Mouse (Mus musculus) myocyte (in vitro differentiated cells): ENCODE results near the gene Banf2. TPM values are rescaled to one million over a fixed set of nuclear protein-coding genes. Genes with fewer than 3 reads are reported as not detected.

Experiments
- H3K27me3 ChIP-seq: one replicate; pipeline ENCODE4 v1.6.1; 2011; ENCODE audit not compliant: control insufficient read depth, insufficient read depth, insufficient read length
- H3K36me3 ChIP-seq: one replicate; pipeline ENCODE4 v1.6.1; 2011; ENCODE audit not compliant: control insufficient read depth, insufficient read depth
- H3K4me2 ChIP-seq: one replicate; pipeline ENCODE4 v1.6.1; 2011; ENCODE audit warnings: low read depth, control low read depth
- H3K4me3 ChIP-seq: one replicate; pipeline ENCODE4 v1.5.1; 2011; ENCODE audit warnings: mild to moderate bottlenecking, control low read depth, moderate library complexity
- H3K79me2 ChIP-seq: one replicate; pipeline ENCODE4 v1.6.1; 2011; ENCODE audit not compliant: control insufficient read depth, insufficient read depth
- H3ac ChIP-seq: one replicate; pipeline ENCODE4 v1.6.1; 2011; ENCODE audit not compliant: control insufficient read depth, insufficient read length
- CEBPB ChIP-seq: IDR thresholded peaks from 2 replicates; pipeline ENCODE4 v1.6.1; 2011; ENCODE audit warnings: mild to moderate bottlenecking, moderate library complexity; ENCODE audit not compliant: poor library complexity, insufficient read depth, severe bottlenecking
- E2F4 ChIP-seq: IDR thresholded peaks from one replicate; pipeline ENCODE4 v1.6.1; 2011; ENCODE audit warnings: mild to moderate bottlenecking, control low read depth, moderate library complexity; ENCODE audit not compliant: insufficient read depth
- MAX ChIP-seq: IDR thresholded peaks from one replicate; pipeline ENCODE4 v1.6.1; 2011; ENCODE audit warnings: low read depth, mild to moderate bottlenecking, control low read depth
- MYOD1 ChIP-seq, 3 experiments: IDR thresholded peaks; one replicate each; pipeline ENCODE4 v1.6.1; 2011; ENCODE audit warnings: control low read depth in 2 of 3, low read depth in 2 of 3, mild to moderate bottlenecking in 2 of 3, moderate library complexity in 1 of 3; ENCODE audit not compliant: insufficient read length in 2 of 3, control insufficient read depth in 1 of 3
- MYOG ChIP-seq, 3 experiments: IDR thresholded peaks; one replicate each; pipeline ENCODE4 v1.6.1; 2011; ENCODE audit warnings: control low read depth in 2 of 3, low read depth in 2 of 3, mild to moderate bottlenecking in 2 of 3; ENCODE audit not compliant: insufficient read length in 2 of 3, control insufficient read depth in 1 of 3, insufficient read depth in 1 of 3
- POLR2A ChIP-seq: IDR thresholded peaks from one replicate; pipeline ENCODE4 v1.6.1; 2011; ENCODE audit warnings: low read depth, mild to moderate bottlenecking, control low read depth, moderate library complexity; ENCODE audit not compliant: insufficient read length
- POLR2AphosphoS2 ChIP-seq: IDR thresholded peaks from one replicate; pipeline ENCODE4 v1.6.1; 2011; ENCODE audit warnings: low read depth, control low read depth; ENCODE audit not compliant: insufficient read length
- REST ChIP-seq: IDR thresholded peaks from one replicate; pipeline ENCODE4 v1.6.1; 2011; ENCODE audit warnings: mild to moderate bottlenecking, control low read depth, moderate library complexity; ENCODE audit not compliant: insufficient read depth, insufficient read length
- SRF ChIP-seq: IDR thresholded peaks from one replicate; pipeline ENCODE4 v1.6.1; 2011; ENCODE audit warnings: low read depth; ENCODE audit not compliant: control insufficient read depth, insufficient read length
- TCF12 ChIP-seq: IDR thresholded peaks from one replicate; pipeline ENCODE4 v1.6.1; 2011; ENCODE audit warnings: mild to moderate bottlenecking, control low read depth; ENCODE audit not compliant: poor library complexity, insufficient read depth, severe bottlenecking
- TCF3 ChIP-seq: IDR thresholded peaks from one replicate; pipeline ENCODE4 v1.6.1; 2011; ENCODE audit warnings: low read depth, control low read depth; ENCODE audit not compliant: insufficient read length
- USF1 ChIP-seq: IDR thresholded peaks from one replicate; pipeline ENCODE4 v1.6.1; 2011; ENCODE audit warnings: low read depth, mild to moderate bottlenecking, control low read depth, moderate library complexity
- polyA plus RNA-seq: library from polyadenylated mRNA; unstranded; fragments of >200 nt; fragmentation: generic; extraction: Trizol; gene quantifications from one replicate; pipeline ENCODE4 v1.2.1, GENCODE M21; 2012; ENCODE audit warnings: missing spikeins

Gene Banf2
- polyA plus RNA-seq = not detected

GRCm38 (mm10) chr2:144032664-144033063 lies at the start of gene Banf2:
Banf2 (plus strand) TSS chr2:144033059.
- Histone ChIP-seq H3K4me3 (no peak within 1 kb of the TSS), H3ac (no peak within 1 kb of the TSS), H3K27me3 (peaks cover 17% of the 10 kb centered on the region), H3K4me2 (no peak within 1 kb of the TSS), H3K36me3 (no peaks in the 10 kb centered on the region), H3K79me2 (no peaks in the 10 kb centered on the region)
- no peak for TF ChIP-seq POLR2A
- no peak for TF ChIP-seq TCF3
- no peak for TF ChIP-seq REST
- no peak for TF ChIP-seq CEBPB
- no peak for TF ChIP-seq MYOG (IDR thresholded peaks at IDR 0.05; ENCODE audit: control insufficient read depth in 1 of 3, insufficient read depth in 1 of 3, insufficient read length in 2 of 3, low read depth in 2 of 3)
- no peak for TF ChIP-seq SRF
- TF ChIP-seq USF1 = no peak
- no peak for TF ChIP-seq POLR2AphosphoS2
- no peak for TF ChIP-seq MYOD1 (IDR thresholded peaks at IDR 0.05; ENCODE audit: control insufficient read depth in 1 of 3, insufficient read length in 2 of 3, low read depth in 2 of 3)
- no peak for TF ChIP-seq MAX
- TF ChIP-seq TCF12 = no peak
- TF ChIP-seq E2F4 = no peak

DNA sequence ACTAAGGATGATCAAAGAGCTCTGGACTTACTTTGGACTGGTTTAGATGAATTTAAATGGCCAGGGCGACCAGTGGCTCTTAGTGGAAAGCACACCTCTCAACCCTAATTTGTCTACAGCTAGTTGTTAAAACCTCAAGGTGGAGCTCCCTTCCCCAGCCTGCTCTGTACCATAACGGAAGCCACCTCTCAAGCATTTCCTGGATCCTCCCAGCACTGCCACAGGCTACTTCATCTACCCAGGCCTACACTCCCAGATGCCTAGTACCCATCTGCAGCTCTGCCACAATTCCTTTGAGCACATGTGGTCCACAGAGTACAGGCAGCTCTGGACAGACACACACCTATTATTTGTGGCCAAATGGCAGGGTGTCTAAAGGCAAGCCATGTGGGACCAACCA lies 49.4 kb upstream of the Banf2 start:
- H3K27me3 ChIP-seq = no peaks in the 10 kb centered on the region
- H3K79me2 ChIP-seq = peaks cover 87% of the 10 kb centered on the region
- H3K4me3 ChIP-seq = no peak overlapping the region
- H3K4me2 ChIP-seq = no peak overlapping the region
- H3K36me3 ChIP-seq = peaks cover 18% of the 10 kb centered on the region
- H3ac ChIP-seq = no peak overlapping the region
- TF ChIP-seq SRF (no peak), MYOD1 (IDR thresholded peaks at IDR 0.05; ENCODE audit: control insufficient read depth in 1 of 3, insufficient read length in 2 of 3, low read depth in 2 of 3) (no peak)

DNA sequence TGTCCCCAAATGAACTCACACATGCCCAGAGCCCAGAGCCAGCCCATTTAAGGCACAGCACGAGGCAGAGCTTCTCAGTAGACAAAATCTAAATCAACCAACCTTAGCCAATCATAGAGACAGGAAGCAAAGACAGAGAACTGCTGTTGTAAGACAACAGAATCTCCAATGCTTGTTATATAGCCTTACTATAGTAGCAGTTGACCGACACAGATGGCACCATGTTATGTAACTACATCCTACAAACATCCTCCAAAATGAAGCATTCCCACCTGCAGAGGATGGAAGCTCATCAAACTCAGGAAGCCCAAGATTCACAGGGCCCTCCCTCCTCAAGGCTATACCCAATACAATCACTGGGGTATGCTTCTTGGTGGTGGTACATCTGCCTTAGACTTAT lies 45.4 kb upstream of the Banf2 start:
- no peak overlapping the region for H3ac ChIP-seq
- H3K36me3 ChIP-seq = peaks cover 18% of the 10 kb centered on the region
- no peak overlapping the region for H3K4me2 ChIP-seq
- H3K4me3 ChIP-seq = no peak overlapping the region
- H3K27me3 ChIP-seq = no peaks in the 10 kb centered on the region
- H3K79me2 ChIP-seq = peaks cover 86% of the 10 kb centered on the region
- TF ChIP-seq MYOD1 (IDR thresholded peaks at IDR 0.05; ENCODE audit: control insufficient read depth in 1 of 3, insufficient read length in 2 of 3, low read depth in 2 of 3) (no peak), CEBPB (no peak), MYOG (IDR thresholded peaks at IDR 0.05; ENCODE audit: control insufficient read depth in 1 of 3, insufficient read depth in 1 of 3, insufficient read length in 2 of 3, low read depth in 2 of 3) (no peak), TCF3 (no peak), SRF (no peak), REST (no peak), POLR2AphosphoS2 (no peak), POLR2A (no peak), USF1 (no peak), TCF12 (no peak), MAX (no peak), E2F4 (no peak)

DNA sequence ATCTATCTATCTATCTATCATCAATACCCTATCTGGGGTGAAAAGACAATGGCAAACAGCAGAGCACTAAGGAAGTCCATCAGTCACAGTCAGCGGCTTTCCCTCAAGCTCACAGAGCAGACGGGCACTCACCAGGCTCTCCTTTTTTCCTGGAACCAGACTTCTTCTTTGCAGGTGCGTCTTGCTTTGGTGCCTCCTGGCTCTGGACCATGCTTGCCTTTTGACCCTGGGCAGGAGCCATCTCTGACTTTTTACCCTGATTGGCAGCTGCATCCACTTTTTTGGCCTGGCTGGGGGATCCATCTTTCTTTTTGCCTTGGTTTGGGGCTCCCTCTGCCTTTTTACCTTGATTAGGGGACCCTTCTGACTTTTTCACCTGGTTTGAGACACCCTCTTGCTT lies 44.8 kb upstream of the Banf2 start:
- no peak for TF ChIP-seq TCF12
- no peak for TF ChIP-seq TCF3
- no peak for TF ChIP-seq E2F4
- no peak for TF ChIP-seq MAX
- TF ChIP-seq SRF = no peak
- TF ChIP-seq MYOD1 (IDR thresholded peaks at IDR 0.05; ENCODE audit: control insufficient read depth in 1 of 3, insufficient read length in 2 of 3, low read depth in 2 of 3) = no peak
- no peak for TF ChIP-seq MYOG (IDR thresholded peaks at IDR 0.05; ENCODE audit: control insufficient read depth in 1 of 3, insufficient read depth in 1 of 3, insufficient read length in 2 of 3, low read depth in 2 of 3)
- TF ChIP-seq POLR2AphosphoS2 = no peak
- no peak for TF ChIP-seq USF1
- TF ChIP-seq CEBPB = no peak
- TF ChIP-seq POLR2A = no peak
- no peak for TF ChIP-seq REST
- Histone ChIP-seq H3ac (no peak overlapping the region), H3K79me2 (peaks cover 88% of the 10 kb centered on the region), H3K36me3 (peaks cover 18% of the 10 kb centered on the region), H3K27me3 (no peaks in the 10 kb centered on the region), H3K4me3 (no peak overlapping the region), H3K4me2 (no peak overlapping the region)

- Histone ChIP-seq H3K4me3 (no peak overlapping the region), H3ac (no peak overlapping the region), H3K27me3 (no peaks in the 10 kb centered on the region), H3K36me3 (peaks cover 8% of the 10 kb centered on the region), H3K4me2 (no peak overlapping the region), H3K79me2 (peaks cover 83% of the 10 kb centered on the region)
- TF ChIP-seq MYOD1 (IDR thresholded peaks at IDR 0.05; ENCODE audit: control insufficient read depth in 1 of 3, insufficient read length in 2 of 3, low read depth in 2 of 3) (no peak), E2F4 (no peak), TCF3 (no peak), CEBPB (no peak), MAX (no peak), POLR2A (no peak), USF1 (no peak), SRF (no peak), POLR2AphosphoS2 (no peak), REST (no peak), TCF12 (no peak), MYOG (IDR thresholded peaks at IDR 0.05; ENCODE audit: control insufficient read depth in 1 of 3, insufficient read depth in 1 of 3, insufficient read length in 2 of 3, low read depth in 2 of 3) (no peak)
Observed at GRCm38 (mm10) chr2:143990997-143991396, 41.9 kb upstream of the Banf2 start.
